Mouse (Mus musculus): ENCODE results near the gene Lhfp. TPM values are rescaled to one million over a fixed set of nuclear protein-coding genes. Genes with fewer than 3 reads are reported as not detected.
"Not testable (repeated sequence)": the region's sequence is repeated elsewhere in the genome, so short reads cannot be mapped to it uniquely, and the experiment has no call there.

Gene Lhfp
- polyA plus RNA-seq, 2 experiments, result 2.6 to 2.7 TPM

DNA sequence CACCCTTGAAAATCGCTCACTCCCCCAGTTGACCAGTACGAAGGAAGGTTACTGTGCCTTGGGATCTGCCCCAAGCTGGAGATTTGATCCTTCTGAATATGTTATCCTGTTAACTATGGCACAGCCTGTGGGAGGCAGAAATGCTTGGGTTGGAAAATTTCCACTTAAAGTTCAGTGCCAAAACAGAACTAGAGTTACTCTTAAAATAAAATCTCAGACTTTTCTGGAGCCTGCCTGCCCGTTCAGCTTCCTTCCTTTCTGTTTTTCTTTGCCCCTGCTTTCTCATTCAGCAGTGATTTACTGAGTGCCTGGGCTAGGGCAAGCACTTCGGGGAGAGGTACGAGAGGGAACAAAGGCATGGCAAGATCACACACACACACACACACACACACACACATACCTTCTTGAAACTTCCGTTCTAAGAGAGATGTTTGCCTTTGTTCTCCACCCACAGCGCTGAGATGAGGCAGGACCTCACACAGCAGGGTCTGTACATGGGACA is 217.4 kb downstream of the Lhfp start:
- DNase-seq (ENCODE audit: low read depth in 3 of 3, low spot score in 3 of 3), result no peak
- no peak overlapping the region for H3K4me3 ChIP-seq (ENCODE audit: insufficient read depth in 1 of 2, low read depth in 2 of 2, low read length in 2 of 2)
- H3K4me2 ChIP-seq (ENCODE audit: low read depth), result no peak overlapping the region
- WGBS (ENCODE audit: insufficient replicate concordance), result 40% methylated on average over 7 of the region's 7 CpGs
- no peaks in the 10 kb centered on the region for H3K9me3 ChIP-seq (ENCODE audit: control insufficient read depth, low read length)
- no peak for TF ChIP-seq CTCF (IDR thresholded peaks at IDR 0.05; ENCODE audit: low read depth)
- TF ChIP-seq EP300 (IDR thresholded peaks at IDR 0.05; ENCODE audit: low read depth), result no peak
- H3K27ac ChIP-seq, result no peak overlapping the region
- no peaks in the 10 kb centered on the region for H3K4me1 ChIP-seq (replicated peaks; ENCODE audit: control insufficient read depth in 2 of 2, insufficient read depth in 2 of 2, low read length in 1 of 2)
- no peak overlapping the region for H3K9ac ChIP-seq (replicated peaks)
- ATAC-seq (ENCODE audit: insufficient read depth), result no peak
- no peaks in the 10 kb centered on the region for H3K27me3 ChIP-seq (ENCODE audit: control insufficient read depth, insufficient read depth, low read length)
- no peaks in the 10 kb centered on the region for H3K36me3 ChIP-seq (replicated peaks; ENCODE audit: control insufficient read depth, insufficient read depth, low read depth)

DNA sequence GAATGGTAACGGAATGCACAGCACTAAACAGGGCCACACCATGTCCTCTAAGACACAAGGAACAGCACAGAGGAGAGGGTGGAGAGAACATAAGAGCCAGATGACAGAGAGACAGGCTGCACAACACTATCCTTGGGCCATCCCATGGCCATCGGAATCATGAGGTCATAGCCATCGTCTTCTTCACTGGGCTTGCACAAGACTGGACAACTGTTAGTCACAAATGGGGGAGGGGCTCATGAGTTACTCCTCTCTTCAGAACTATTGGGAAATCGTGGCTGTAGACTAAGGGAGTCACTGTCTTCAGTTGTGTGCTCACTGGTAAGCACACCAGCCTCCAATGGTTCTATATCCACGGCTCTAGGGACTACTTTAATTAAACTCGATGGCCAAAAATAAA is 224.8 kb downstream of the Lhfp start:
- no peak overlapping the region for H3K27ac ChIP-seq
- no peaks in the 10 kb centered on the region for H3K4me1 ChIP-seq (replicated peaks; ENCODE audit: control insufficient read depth in 2 of 2, insufficient read depth in 2 of 2, low read length in 1 of 2)
- H3K36me3 ChIP-seq (replicated peaks; ENCODE audit: control insufficient read depth, insufficient read depth, low read depth), result no peaks in the 10 kb centered on the region
- no peak for ATAC-seq (ENCODE audit: insufficient read depth)
- H3K4me3 ChIP-seq (ENCODE audit: insufficient read depth in 1 of 2, low read depth in 2 of 2, low read length in 2 of 2), result no peak overlapping the region
- H3K4me2 ChIP-seq (ENCODE audit: low read depth), result no peak overlapping the region
- WGBS (ENCODE audit: insufficient replicate concordance), result 58% methylated on average over 6 of the region's 6 CpGs
- TF ChIP-seq EP300 (IDR thresholded peaks at IDR 0.05; ENCODE audit: low read depth) (no peak), CTCF (IDR thresholded peaks at IDR 0.05; ENCODE audit: low read depth) (no peak)
- no peak for DNase-seq (ENCODE audit: low read depth in 3 of 3, low spot score in 3 of 3)
- no peaks in the 10 kb centered on the region for H3K9me3 ChIP-seq (ENCODE audit: control insufficient read depth, low read length)
- H3K27me3 ChIP-seq (ENCODE audit: control insufficient read depth, insufficient read depth, low read length), result no peaks in the 10 kb centered on the region
- no peak overlapping the region for H3K9ac ChIP-seq (replicated peaks)

DNA sequence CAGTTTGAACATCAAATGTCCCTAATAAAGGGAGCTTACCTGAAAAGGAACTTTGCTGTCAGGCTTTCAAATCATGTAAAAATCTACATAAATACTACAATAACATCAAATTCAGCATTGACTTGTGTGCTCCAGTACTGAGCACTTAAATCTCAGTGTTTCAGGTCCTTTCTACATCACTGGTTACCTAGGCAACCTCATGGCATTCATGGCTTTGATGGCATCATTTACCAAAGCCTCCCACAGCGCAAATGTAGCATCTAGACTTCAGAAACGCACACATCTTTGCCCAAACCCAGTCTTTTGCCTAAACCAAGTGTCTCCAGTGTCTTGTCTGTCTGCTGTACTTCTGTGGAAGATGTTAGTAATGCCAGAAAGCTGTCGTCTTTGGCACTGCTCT is 225.7 kb downstream of the Lhfp start:
- no peak overlapping the region for H3K27ac ChIP-seq
- H3K36me3 ChIP-seq (replicated peaks; ENCODE audit: control insufficient read depth, insufficient read depth, low read depth), result no peaks in the 10 kb centered on the region
- no peak for DNase-seq (ENCODE audit: low read depth in 3 of 3, low spot score in 3 of 3)
- no peaks in the 10 kb centered on the region for H3K9me3 ChIP-seq (ENCODE audit: control insufficient read depth, low read length)
- no peak for ATAC-seq (ENCODE audit: insufficient read depth)
- H3K9ac ChIP-seq (replicated peaks), result no peak overlapping the region
- H3K4me2 ChIP-seq (ENCODE audit: low read depth), result no peak overlapping the region
- no peak for TF ChIP-seq EP300 (IDR thresholded peaks at IDR 0.05; ENCODE audit: low read depth)
- TF ChIP-seq CTCF (IDR thresholded peaks at IDR 0.05; ENCODE audit: low read depth), result no peak
- H3K4me3 ChIP-seq (ENCODE audit: insufficient read depth in 1 of 2, low read depth in 2 of 2, low read length in 2 of 2), result no peak overlapping the region
- 57% methylated on average over 3 of the region's 3 CpGs for WGBS (ENCODE audit: insufficient replicate concordance)
- no peaks in the 10 kb centered on the region for H3K27me3 ChIP-seq (ENCODE audit: control insufficient read depth, insufficient read depth, low read length)
- no peaks in the 10 kb centered on the region for H3K4me1 ChIP-seq (replicated peaks; ENCODE audit: control insufficient read depth in 2 of 2, insufficient read depth in 2 of 2, low read length in 1 of 2)

DNA sequence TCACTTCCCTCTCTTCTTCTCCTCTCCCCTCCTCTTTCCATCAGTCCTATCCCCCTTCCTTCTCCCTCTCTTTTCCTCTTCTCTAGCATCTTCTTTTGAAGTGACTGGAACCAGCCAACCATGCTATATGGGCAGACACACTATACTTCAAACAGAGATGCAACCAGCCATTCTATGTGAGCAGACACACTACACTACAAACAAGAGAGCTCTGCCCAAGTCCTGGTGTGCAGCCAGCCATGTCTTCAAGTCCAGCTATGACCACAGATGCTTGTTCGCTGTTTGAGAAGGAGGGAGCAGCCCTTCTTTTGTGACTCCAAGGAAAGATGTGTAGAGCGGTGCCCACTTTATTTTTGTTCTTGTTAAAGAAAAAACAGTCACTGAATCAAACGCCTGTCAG is 231.9 kb downstream of the Lhfp start:
- H3K4me1 ChIP-seq (replicated peaks; ENCODE audit: control insufficient read depth in 2 of 2, insufficient read depth in 2 of 2, low read length in 1 of 2), result no peaks in the 10 kb centered on the region
- no peak overlapping the region for H3K4me3 ChIP-seq (ENCODE audit: insufficient read depth in 1 of 2, low read depth in 2 of 2, low read length in 2 of 2)
- WGBS (ENCODE audit: insufficient replicate concordance), result 67% methylated on average over 3 of the region's 3 CpGs
- no peaks in the 10 kb centered on the region for H3K9me3 ChIP-seq (ENCODE audit: control insufficient read depth, low read length)
- H3K36me3 ChIP-seq (replicated peaks; ENCODE audit: control insufficient read depth, insufficient read depth, low read depth), result no peaks in the 10 kb centered on the region
- no peak overlapping the region for H3K4me2 ChIP-seq (ENCODE audit: low read depth)
- ATAC-seq (ENCODE audit: insufficient read depth) (no peak), DNase-seq (ENCODE audit: low read depth in 3 of 3, low spot score in 3 of 3) (no peak)
- no peak overlapping the region for H3K27ac ChIP-seq
- H3K9ac ChIP-seq (replicated peaks), result no peak overlapping the region
- TF ChIP-seq EP300 (IDR thresholded peaks at IDR 0.05; ENCODE audit: low read depth) (no peak), CTCF (IDR thresholded peaks at IDR 0.05; ENCODE audit: low read depth) (no peak)
- H3K27me3 ChIP-seq (ENCODE audit: control insufficient read depth, insufficient read depth, low read length), result no peaks in the 10 kb centered on the region

DNA sequence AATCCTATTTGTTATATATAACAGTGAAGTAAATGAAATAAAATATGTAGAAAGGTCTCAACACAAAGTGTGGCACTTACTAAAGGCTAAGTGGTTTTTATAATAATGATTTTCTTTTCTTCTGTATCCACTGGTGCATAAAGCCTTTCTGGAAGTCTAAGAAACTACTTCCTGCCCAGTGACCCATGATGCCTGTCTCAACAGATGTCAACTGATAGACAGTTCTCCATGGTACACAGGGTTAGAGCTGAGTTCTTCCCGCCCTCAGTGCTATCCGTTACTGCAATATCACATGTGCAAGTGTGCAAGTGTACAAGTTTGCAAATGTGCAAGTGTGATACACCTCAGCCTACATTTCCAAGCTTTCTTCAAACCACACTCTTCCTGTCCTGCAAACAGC is 236.7 kb downstream of the Lhfp start:
- 40% methylated on average over 2 of the region's 2 CpGs for WGBS (ENCODE audit: insufficient replicate concordance)
- Histone ChIP-seq H3K4me3 (ENCODE audit: insufficient read depth in 1 of 2, low read depth in 2 of 2, low read length in 2 of 2) (no peak overlapping the region), H3K9ac (replicated peaks) (no peak overlapping the region), H3K4me1 (replicated peaks; ENCODE audit: control insufficient read depth in 2 of 2, insufficient read depth in 2 of 2, low read length in 1 of 2) (no peaks in the 10 kb centered on the region), H3K27me3 (ENCODE audit: control insufficient read depth, insufficient read depth, low read length) (no peaks in the 10 kb centered on the region), H3K27ac (no peak overlapping the region), H3K9me3 (ENCODE audit: control insufficient read depth, low read length) (no peaks in the 10 kb centered on the region), H3K4me2 (ENCODE audit: low read depth) (no peak overlapping the region), H3K36me3 (replicated peaks; ENCODE audit: control insufficient read depth, insufficient read depth, low read depth) (no peaks in the 10 kb centered on the region)
- DNase-seq (ENCODE audit: low read depth in 3 of 3, low spot score in 3 of 3) (no peak), ATAC-seq (ENCODE audit: insufficient read depth) (no peak)
- TF ChIP-seq CTCF (IDR thresholded peaks at IDR 0.05; ENCODE audit: low read depth), result no peak
- TF ChIP-seq EP300 (IDR thresholded peaks at IDR 0.05; ENCODE audit: low read depth), result no peak

DNA sequence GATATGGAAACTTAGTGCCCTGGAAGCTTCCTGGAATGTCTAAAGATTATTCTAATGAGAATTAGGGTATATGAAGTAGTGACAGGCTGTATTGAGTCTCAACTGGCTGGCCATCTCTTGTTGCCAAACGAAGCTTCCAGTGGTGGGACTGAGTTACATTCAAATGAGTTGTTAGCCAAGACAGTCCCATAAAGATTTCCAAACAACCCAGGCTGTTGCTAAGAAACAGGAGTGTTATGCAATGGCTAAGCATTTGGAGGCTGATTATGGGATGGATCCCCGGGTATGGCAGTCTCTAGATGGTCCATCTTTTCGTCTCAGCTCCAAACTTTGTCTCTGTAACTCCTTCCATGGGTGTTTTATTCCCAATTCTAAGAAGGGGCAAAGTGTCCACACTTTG is 240.7 kb downstream of the Lhfp start:
- H3K4me3 ChIP-seq (ENCODE audit: insufficient read depth in 1 of 2, low read depth in 2 of 2, low read length in 2 of 2); DNase-seq (ENCODE audit: low read depth in 3 of 3, low spot score in 3 of 3); H3K9me3 ChIP-seq (ENCODE audit: control insufficient read depth, low read length); H3K9ac ChIP-seq (replicated peaks); H3K4me1 ChIP-seq (replicated peaks; ENCODE audit: control insufficient read depth in 2 of 2, insufficient read depth in 2 of 2, low read length in 1 of 2); H3K27ac ChIP-seq; H3K27me3 ChIP-seq (ENCODE audit: control insufficient read depth, insufficient read depth, low read length); ATAC-seq (ENCODE audit: insufficient read depth); H3K4me2 ChIP-seq (ENCODE audit: low read depth); H3K36me3 ChIP-seq (replicated peaks; ENCODE audit: control insufficient read depth, insufficient read depth, low read depth): not testable (repeated sequence)
- WGBS (ENCODE audit: insufficient replicate concordance), result 42% methylated on average over 3 of the region's 3 CpGs
